Mouse (Mus musculus): ENCODE measurements around the gene Ntrk3.

The Ntrk3 gene

GRCm38 (mm10) chr7:78643667-78644066 is 94.1 kb downstream of the Ntrk3 start:
- no peak for DNase-seq (ENCODE audit: extremely low read depth, low read depth)

- DNase-seq (ENCODE audit: extremely low read depth, low read depth) = no peak
Measured at GRCm38 (mm10) chr7:78623686-78624085, 114.1 kb downstream of the Ntrk3 start.

- DNase-seq (ENCODE audit: extremely low read depth, low read depth) = no peak
Measured at GRCm38 (mm10) chr7:78621115-78621514, 116.7 kb downstream of the Ntrk3 start.

GRCm38 (mm10) chr7:78619818-78620577 is 117.8 kb downstream of the Ntrk3 start:
- no peak for DNase-seq (ENCODE audit: extremely low read depth, low read depth)

GRCm38 (mm10) chr7:78605538-78606130 is 132.2 kb downstream of the Ntrk3 start:
- DNase-seq (ENCODE audit: extremely low read depth, low read depth) = no peak

GRCm38 (mm10) chr7:78603922-78604321 is 133.9 kb downstream of the Ntrk3 start:
- DNase-seq (ENCODE audit: extremely low read depth, low read depth) = no peak

- no peak for DNase-seq (ENCODE audit: extremely low read depth, low read depth)
Measured at GRCm38 (mm10) chr7:78601851-78602250, 136.0 kb downstream of the Ntrk3 start.

- DNase-seq (ENCODE audit: extremely low read depth, low read depth) = no peak
Measured at GRCm38 (mm10) chr7:78600886-78601285, 136.9 kb downstream of the Ntrk3 start.

GRCm38 (mm10) chr7:78599941-78600677 is 137.7 kb downstream of the Ntrk3 start:
- DNase-seq (ENCODE audit: extremely low read depth, low read depth) = no peak

GRCm38 (mm10) chr7:78598147-78598546 is 139.7 kb downstream of the Ntrk3 start:
- no peak for DNase-seq (ENCODE audit: extremely low read depth, low read depth)

GRCm38 (mm10) chr7:78597251-78598129 is 140.3 kb downstream of the Ntrk3 start:
- no peak for DNase-seq (ENCODE audit: extremely low read depth, low read depth)

- no peak for DNase-seq (ENCODE audit: extremely low read depth, low read depth)
Measured at GRCm38 (mm10) chr7:78596556-78596955, 141.3 kb downstream of the Ntrk3 start.

- no peak for DNase-seq (ENCODE audit: extremely low read depth, low read depth)
Measured at GRCm38 (mm10) chr7:78595895-78596294, 141.9 kb downstream of the Ntrk3 start.

GRCm38 (mm10) chr7:78592948-78593347 is 144.9 kb downstream of the Ntrk3 start:
- no peak for DNase-seq (ENCODE audit: extremely low read depth, low read depth)

- DNase-seq (ENCODE audit: extremely low read depth, low read depth) = no peak
Measured at GRCm38 (mm10) chr7:78592172-78592571, 145.6 kb downstream of the Ntrk3 start.

GRCm38 (mm10) chr7:78589766-78590165 is 148.0 kb downstream of the Ntrk3 start:
- DNase-seq (ENCODE audit: extremely low read depth, low read depth) = no peak

GRCm38 (mm10) chr7:78586800-78587199 is 151.0 kb downstream of the Ntrk3 start:
- no peak for DNase-seq (ENCODE audit: extremely low read depth, low read depth)

- DNase-seq (ENCODE audit: extremely low read depth, low read depth) = no peak
Measured at GRCm38 (mm10) chr7:78585960-78586359, 151.9 kb downstream of the Ntrk3 start.

- no peak for DNase-seq (ENCODE audit: extremely low read depth, low read depth)
Measured at GRCm38 (mm10) chr7:78584936-78585335, 152.9 kb downstream of the Ntrk3 start.

- DNase-seq (ENCODE audit: extremely low read depth, low read depth) = no peak
Measured at GRCm38 (mm10) chr7:78584499-78584898, 153.3 kb downstream of the Ntrk3 start.

GRCm38 (mm10) chr7:78583678-78584077 is 154.1 kb downstream of the Ntrk3 start:
- DNase-seq (ENCODE audit: extremely low read depth, low read depth) = no peak
